Mouse (Mus musculus) brain, embryonic 14.5 days (tissue): ENCODE measurements at regions not wholly inside any gene's neighbourhood (a gene's known extent, or its start where the extent isn't known, plus 50 kb on each side); places are given as distances from the start of the nearest gene placed in this dataset.

ENCODE experiments used
- CTCF ChIP-seq: fragments of 200-500 bp; IDR thresholded peaks from 2 replicates; pipeline ENCODE4 v1.5.1; 2012; ENCODE audit warnings: inconsistent platforms, mild to moderate bottlenecking, moderate library complexity, borderline replicate concordance; ENCODE audit not compliant: insufficient read depth, insufficient read length; ENCODE audit errors: extremely low read depth
- POLR2A ChIP-seq: fragments of 200-500 bp; IDR thresholded peaks from 2 replicates; pipeline ENCODE4 v1.6.1; 2012; ENCODE audit warnings: mild to moderate bottlenecking, inconsistent platforms, borderline replicate concordance; ENCODE audit not compliant: poor library complexity, insufficient read depth, insufficient read length, severe bottlenecking; ENCODE audit errors: extremely low read depth

DNA sequence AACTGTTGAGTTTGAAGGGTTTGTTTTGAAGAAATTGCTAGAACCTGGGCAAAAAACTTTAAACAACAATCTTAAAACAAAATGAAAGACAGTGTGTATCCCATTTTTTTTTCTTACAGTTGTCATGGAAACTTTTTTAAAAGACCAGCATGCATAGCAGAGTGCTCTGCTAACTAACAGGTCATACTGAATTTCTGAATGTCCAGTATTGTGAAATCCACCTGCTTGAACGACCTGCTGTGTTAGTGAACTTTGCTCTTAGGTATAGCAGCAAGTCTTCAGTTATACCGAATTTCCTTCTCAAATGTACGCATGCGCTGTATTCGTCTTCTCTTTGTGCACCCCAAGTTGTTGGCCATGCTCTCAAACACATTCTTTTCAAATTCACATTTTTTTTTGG is 486.6 kb downstream of the Klf5 start:
- TF ChIP-seq CTCF, result no peak
- no peak for TF ChIP-seq POLR2A
